Mouse (Mus musculus) neutrophil, adult 5-6 weeks (primary cell): ENCODE measurements around the gene Drg1. TPM values are rescaled to one million over a fixed set of nuclear protein-coding genes. Genes with fewer than 3 reads are reported as not detected.
"Not testable (repeated sequence)": the region's sequence is repeated elsewhere in the genome, so short reads cannot be mapped to it uniquely, and the experiment has no call there.

ENCODE experiments used
- ATAC-seq: fragments of 151-379, 151-347 bp; 2 replicates; pipeline ENCODE4 v1.8.0; 2017; ENCODE audit warnings: mild to moderate bottlenecking, moderate TSS enrichment; ENCODE audit not compliant: insufficient number of reproducible peaks, poor library complexity, low FRiP score, severe bottlenecking; ENCODE audit errors: extremely low read depth
- total RNA-seq: library from RNA; stranded (forward); fragments of 200-1000 nt; gene quantifications from 2 replicates; pipeline ENCODE4 v1.2.3, GENCODE M21; 2017

Gene Drg1
- total RNA-seq, 1 experiment from 2014 or later: 137 TPM

- no peak for ATAC-seq
Measured at GRCm38 (mm10) chr11:3242395-3242794, 23.8 kb downstream of the Drg1 start.

GRCm38 (mm10) chr11:3235277-3235676 lies 30.9 kb downstream of the Drg1 start:
- ATAC-seq: no peak

- no peak for ATAC-seq
Measured at GRCm38 (mm10) chr11:3233704-3234103, 32.5 kb downstream of the Drg1 start.

GRCm38 (mm10) chr11:3232248-3232647 lies 34.0 kb downstream of the Drg1 start:
- ATAC-seq: no peak

- ATAC-seq: no peak
Measured at GRCm38 (mm10) chr11:3227113-3227512, 39.1 kb downstream of the Drg1 start.

GRCm38 (mm10) chr11:3223105-3223504 lies 43.1 kb downstream of the Drg1 start:
- no peak for ATAC-seq

GRCm38 (mm10) chr11:3212526-3212925 lies 53.7 kb downstream of the Drg1 start:
- no peak for ATAC-seq

GRCm38 (mm10) chr11:3206783-3207182 lies 59.4 kb downstream of the Drg1 start:
- ATAC-seq: no peak

- ATAC-seq: no peak
Measured at GRCm38 (mm10) chr11:3205207-3205606, 61.0 kb downstream of the Drg1 start.

GRCm38 (mm10) chr11:3203771-3204170 lies 62.4 kb downstream of the Drg1 start:
- ATAC-seq: no peak

GRCm38 (mm10) chr11:3202781-3203441 lies 63.3 kb downstream of the Drg1 start:
- ATAC-seq: no peak

- ATAC-seq: no peak
Measured at GRCm38 (mm10) chr11:3202231-3202701, 63.9 kb downstream of the Drg1 start, which contains the start of gene Eif4enif1. TSS of gene Eif4enif1 (plus strand) at chr11:3202392.

- no peak for ATAC-seq
Measured at GRCm38 (mm10) chr11:3201326-3202230, 64.6 kb downstream of the Drg1 start.

- ATAC-seq: not testable (repeated sequence)
Measured at GRCm38 (mm10) chr11:3200636-3201035, 65.6 kb downstream of the Drg1 start.

- ATAC-seq: no peak
Measured at GRCm38 (mm10) chr11:3193363-3193762, 72.9 kb downstream of the Drg1 start, which contains the start of gene Sfi1. TSS of gene Sfi1 (minus strand) at chr11:3193463.

- ATAC-seq: not testable (repeated sequence)
Measured at GRCm38 (mm10) chr11:3182707-3183106, 83.5 kb downstream of the Drg1 start.

GRCm38 (mm10) chr11:3181971-3182370 lies 84.2 kb downstream of the Drg1 start:
- ATAC-seq: not testable (repeated sequence)

GRCm38 (mm10) chr11:3181250-3181649 lies 85.0 kb downstream of the Drg1 start:
- peak; percentile 1 for ATAC-seq

GRCm38 (mm10) chr11:3180510-3181160 lies 85.6 kb downstream of the Drg1 start:
- ATAC-seq: not testable (repeated sequence)
